ENCODE assay signal across 14 mouse cellular contexts in genomic region chr19:41165914-41166235, GRCm38 (mm10). TPM values are rescaled to one million over a fixed set of nuclear protein-coding genes. Genes with fewer than 3 reads are reported as not detected.
"Had no signal": no experiment of that assay in that cellular context is flagged by ENCODE, and none has a peak within 500 bp of the region (broad histone marks: within the 10 kb centered on the region; RNA-seq: fewer than 3 reads in every experiment).

No protein-coding gene starts in this region.

- H3K4me1 ChIP-seq: limb, embryonic 15.5 days; liver, embryonic 12.5 days had no signal

- H3K27ac ChIP-seq: limb, embryonic 15.5 days; liver, embryonic 12.5 days; midbrain, embryonic 12.5 days; stomach, postnatal 0 days had no signal

- H3K36me3 ChIP-seq: limb, embryonic 15.5 days; liver, embryonic 12.5 days; midbrain, embryonic 12.5 days had no signal

- H3K4me2 ChIP-seq: limb, embryonic 15.5 days; liver, embryonic 12.5 days; lung, embryonic 14.5 days had no signal

- DNase-seq: kidney, adult 8-10 months; kidney, postnatal 25 days; layer of hippocampus, adult 9-11 months; layer of hippocampus, postnatal 36 days; lung, embryonic 14.5 days; lung, postnatal 10 days; lung, postnatal 4 days; thymus, postnatal 4 days had no signal

- ATAC-seq: liver, embryonic 12.5 days had no signal

- H3K27me3 ChIP-seq: limb, embryonic 15.5 days; liver, embryonic 12.5 days had no signal

- H3K9me3 ChIP-seq: limb, embryonic 15.5 days; liver, embryonic 12.5 days; midbrain, embryonic 12.5 days had no signal

- H3K9ac ChIP-seq: limb, embryonic 15.5 days; liver, embryonic 12.5 days; lung, embryonic 14.5 days; midbrain, embryonic 12.5 days had no signal

- H3K4me3 ChIP-seq: limb, embryonic 15.5 days; liver, embryonic 12.5 days; midbrain, embryonic 12.5 days had no signal

RNA-seq across cellular contexts. Expression of gene Tll2, which starts 40.8 kb away (rescaled TPM):
- polyA plus RNA-seq: kidney, embryonic 16.5 days; liver, embryonic 12.5 days; liver, embryonic 16.5 days had no signal
